Mouse (Mus musculus) embryo, embryonic 11 days (tissue): Measurements from ENCODE around the gene Gm3336.
A peak's percentile ranks its signal among the peaks of the same experiment; 100 is the strongest.

Experiments
- DNase-seq: peaks from one replicate; pipeline ENCODE4 v3.0.0-alpha.2; 2015

The Gm3336 gene

DNA sequence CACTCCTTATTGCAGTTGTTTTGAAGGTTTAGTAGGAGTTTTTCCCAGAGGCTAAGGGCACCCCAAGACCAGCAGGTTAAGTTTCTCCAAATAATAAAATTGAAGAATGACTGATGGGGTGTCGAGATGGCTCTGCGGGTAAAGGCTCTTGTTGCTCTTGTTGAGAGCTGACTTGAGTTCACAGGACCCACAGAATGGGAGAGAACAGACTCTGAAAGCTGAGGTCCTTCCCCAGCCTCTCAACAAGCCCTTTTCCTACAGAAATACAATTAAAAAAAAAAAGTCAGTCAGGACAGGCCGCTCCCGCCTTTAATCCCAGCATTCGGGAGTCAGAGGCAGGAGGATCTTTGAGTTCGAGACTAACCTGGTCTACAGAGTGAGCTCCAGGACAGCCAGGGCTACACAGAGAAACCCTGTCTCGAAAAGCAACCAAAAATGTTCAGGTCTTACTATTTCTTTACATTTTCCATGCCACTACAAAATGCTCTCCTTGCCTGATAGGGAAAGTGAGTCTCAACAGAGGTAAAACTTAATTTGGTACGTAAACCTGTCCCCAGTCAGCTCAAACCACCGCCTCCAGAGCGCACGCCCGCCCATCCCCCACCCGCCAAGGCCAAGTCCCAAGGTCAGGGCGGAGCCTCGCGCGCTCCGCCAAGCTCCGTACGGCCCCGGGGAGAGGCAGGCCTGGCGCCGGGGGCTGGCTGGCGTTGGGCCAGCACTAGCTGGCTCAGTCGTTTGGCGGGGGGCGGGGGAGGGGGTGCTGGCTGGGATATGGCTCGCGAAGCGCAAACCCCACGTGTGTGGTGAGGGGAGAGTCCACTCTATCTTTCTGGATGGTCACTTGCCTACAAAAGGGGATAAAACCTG, 22.1 kb upstream of the Gm3336 start:
- DNase-seq = peak; percentile 93

DNA sequence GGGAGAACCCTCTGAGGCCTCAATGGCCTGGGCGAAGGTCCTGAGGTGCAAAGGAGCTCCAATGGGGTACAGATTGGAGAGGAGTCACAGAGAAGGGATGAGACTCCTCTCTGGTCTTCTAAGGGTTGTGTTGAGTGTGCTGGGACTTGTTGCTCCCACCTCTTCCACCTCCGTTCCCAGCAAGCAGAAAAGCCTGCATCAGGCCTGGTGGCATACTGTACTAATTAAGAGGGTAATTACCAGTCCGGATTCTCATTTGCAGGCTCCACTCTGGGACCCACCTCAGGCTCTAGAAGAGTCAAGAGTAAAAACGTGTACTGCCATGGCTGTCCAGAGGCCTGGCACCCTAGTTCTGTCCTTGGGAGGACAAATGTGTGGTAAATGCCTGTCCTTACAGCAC, 21.4 kb upstream of the Gm3336 start:
- DNase-seq = no peak

DNA sequence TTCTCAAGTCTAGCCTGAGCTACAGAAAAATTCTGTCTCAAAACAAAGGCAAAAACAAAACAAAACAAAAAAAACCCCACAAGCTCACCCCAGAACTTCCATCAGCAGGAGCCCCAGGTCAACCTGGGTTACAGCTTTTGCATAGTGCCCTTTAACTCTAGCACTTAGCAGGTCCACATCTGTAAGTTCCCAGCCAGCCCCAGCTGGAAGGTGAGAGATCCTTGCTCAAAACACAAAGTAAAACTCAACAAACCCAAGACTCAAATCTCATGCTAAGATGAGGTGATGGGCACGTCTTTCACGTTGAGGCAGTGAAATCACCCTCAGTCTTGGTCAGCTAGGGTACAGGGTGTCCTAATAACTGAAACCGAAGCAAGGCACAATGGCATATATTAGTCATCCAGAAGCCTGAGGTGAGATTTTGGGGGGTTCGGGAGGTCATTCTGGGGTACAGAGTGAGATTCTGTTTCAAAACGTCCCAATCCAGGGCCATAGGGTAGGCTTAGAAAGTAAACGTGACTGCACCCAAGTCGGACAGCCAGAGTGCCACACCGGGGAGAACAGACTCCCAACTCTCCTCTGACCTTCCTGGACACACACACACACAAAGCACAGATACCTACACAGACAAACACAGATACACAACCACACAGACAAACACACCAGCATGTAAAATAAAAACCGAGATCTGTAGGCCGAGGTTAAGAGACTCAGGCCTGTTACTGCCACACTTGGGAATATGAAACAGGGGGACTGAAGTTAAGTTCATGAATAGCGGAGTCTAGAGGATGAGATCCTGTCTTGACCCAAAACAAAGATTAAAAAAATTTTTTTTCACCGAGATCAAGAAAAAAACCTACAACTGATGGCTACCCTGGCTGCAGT, 20.7 kb upstream of the Gm3336 start:
- no peak for DNase-seq

DNA sequence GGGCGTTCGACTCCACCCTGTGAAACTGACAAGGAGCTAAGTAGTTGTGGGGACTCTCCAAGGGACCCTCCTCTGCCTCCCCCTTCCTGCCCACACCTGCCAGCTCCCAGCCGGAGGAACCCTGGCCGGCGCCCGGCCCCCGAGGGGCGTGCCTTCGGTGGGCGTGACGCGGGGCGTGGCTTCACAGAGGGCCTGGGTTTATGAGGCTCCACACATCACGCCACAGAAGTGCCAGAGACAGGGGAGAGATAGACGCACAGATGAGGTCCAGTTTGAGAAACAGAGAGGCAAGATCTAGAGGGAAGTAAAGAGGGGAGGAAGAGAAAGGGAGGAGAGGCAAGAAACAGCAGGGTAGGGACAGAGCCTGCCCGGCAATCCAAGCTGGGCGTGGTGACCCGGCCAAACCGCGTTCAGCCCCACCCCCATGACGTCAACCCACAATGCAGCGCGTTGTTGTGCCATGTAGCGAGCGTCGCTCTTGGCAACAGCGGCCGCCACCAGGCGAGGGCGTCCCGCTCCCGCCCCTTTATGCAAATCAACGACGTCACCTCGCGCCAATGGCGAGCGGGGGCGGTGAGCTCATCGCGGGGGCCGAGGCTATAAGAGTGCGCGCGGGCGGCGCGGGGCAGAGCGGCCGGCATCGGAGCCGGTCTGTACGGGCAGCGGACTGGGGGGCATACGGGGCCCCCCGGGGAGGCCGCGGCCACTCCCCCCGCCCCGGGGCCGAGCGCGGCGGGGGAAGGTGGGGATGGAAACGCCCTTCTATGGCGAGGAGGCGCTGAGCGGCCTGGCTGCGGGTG, 19.8 kb upstream of the Gm3336 start, which contains the start of gene Jund:
Gene Jund (plus strand): TSS at position 640 of the 800 bp plus-strand sequence.
- peak; percentile 100 for DNase-seq

DNA sequence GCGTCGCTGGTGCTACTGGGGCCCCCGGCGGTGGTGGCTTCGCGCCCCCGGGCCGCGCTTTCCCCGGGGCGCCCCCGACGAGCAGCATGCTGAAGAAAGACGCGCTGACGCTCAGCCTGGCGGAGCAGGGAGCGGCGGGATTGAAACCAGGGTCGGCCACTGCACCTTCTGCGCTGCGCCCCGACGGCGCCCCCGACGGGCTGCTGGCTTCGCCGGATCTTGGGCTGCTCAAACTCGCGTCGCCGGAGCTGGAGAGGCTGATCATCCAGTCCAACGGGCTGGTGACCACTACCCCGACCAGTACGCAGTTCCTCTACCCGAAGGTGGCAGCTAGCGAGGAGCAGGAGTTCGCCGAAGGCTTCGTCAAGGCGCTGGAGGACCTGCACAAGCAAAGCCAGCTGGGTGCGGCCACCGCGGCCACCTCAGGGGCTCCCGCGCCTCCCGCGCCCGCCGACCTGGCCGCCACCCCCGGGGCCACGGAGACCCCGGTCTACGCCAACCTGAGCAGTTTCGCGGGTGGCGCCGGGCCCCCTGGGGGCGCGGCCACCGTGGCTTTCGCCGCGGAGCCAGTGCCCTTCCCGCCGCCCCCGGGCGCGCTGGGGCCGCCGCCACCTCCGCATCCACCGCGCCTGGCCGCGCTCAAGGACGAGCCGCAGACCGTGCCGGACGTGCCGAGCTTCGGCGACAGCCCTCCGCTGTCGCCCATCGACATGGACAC, 19.1 kb upstream of the Gm3336 start:
- DNase-seq = no peak

DNA sequence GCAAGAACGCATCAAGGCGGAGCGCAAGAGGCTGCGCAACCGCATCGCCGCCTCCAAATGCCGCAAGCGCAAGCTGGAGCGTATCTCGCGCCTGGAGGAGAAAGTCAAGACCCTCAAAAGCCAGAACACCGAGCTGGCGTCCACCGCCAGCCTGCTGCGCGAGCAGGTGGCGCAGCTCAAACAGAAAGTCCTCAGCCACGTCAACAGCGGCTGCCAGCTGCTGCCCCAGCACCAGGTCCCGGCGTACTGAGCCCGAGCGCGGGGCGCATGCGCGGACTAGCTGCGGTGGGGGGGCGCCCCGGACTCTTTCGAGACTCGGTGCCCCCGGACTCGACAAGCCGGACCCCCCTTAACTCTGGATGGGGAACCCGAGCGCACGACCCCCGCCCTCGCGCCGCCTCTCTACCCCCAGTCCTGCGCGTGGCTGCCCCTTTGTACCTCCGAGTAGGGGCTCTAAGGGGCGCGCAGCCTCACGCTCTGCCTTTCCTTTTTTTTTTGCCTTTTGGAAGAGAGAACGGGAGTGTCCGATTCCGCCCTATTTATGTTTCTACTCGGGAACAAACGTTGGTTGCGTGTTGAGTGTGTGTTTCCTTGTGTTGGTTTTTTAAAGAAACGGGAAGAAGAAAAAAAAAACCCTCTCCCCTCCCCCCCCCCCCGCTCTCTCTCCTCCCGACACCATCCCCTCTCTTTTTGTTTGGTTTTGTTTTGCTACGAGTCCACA, 18.3 kb upstream of the Gm3336 start:
- peak; percentile 88 for DNase-seq

DNA sequence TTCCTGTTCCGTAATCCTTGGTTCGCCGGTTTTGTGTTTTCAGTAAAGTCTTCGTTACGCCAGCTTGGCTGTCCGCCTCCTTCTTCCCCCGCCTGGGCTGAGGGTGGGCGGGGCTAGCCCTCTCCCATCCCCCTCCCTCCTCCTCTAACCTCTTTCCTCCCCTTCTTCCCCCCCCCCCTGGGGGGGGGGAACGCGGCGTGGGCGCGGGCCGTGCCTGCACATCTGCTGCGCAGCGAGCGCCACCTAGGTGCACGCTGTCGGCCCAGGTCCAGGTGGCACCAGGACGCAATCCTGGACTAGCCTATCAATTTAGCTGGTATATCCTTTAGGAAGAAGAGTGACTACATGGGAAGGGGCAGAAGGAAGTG, 17.8 kb upstream of the Gm3336 start:
- DNase-seq = peak; percentile 96

DNA sequence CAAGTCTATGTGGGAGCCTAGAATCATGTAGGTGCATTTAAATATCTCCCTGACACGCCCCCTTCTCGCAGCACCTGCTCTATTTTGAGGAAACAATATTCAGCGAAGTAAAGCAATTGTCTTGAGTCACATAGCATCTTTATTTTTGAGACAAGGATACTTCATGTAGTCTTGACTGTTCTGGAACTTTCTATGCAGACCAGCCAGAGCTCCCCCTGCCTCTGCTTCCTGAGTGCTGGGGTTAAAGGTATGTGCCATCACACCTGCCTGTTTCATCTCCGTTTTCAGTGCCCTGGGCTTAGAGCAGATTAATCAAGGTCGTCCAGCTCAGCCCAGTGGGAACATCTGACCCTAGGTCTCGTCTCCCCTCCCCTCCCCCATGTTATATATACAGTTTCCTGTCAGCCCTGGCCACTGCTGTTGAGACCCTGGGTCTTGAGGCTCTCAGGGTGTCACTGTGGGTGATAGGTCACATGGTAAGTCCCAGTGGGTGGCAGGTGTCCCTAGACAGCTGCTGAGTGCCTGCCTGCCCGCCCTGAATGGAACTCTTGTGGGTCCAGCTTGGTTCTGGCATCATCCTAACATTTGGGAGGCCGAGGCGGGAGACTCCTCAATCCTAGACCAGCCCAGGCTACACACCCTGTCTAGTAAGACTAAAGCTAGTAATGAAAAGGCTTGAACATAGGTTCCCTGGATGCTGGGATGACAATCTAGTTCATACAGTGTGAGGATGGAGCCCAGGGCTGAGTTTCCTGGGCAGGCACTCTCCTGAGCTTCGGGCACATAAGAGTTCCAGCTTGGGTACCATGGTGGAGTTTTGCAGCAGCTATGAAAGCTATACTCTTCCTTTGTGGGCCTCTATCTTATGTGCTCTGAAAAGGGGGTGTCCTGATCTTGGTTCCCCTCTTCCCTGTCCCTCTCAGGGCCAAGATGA, 17.0 kb upstream of the Gm3336 start:
- no peak for DNase-seq

DNA sequence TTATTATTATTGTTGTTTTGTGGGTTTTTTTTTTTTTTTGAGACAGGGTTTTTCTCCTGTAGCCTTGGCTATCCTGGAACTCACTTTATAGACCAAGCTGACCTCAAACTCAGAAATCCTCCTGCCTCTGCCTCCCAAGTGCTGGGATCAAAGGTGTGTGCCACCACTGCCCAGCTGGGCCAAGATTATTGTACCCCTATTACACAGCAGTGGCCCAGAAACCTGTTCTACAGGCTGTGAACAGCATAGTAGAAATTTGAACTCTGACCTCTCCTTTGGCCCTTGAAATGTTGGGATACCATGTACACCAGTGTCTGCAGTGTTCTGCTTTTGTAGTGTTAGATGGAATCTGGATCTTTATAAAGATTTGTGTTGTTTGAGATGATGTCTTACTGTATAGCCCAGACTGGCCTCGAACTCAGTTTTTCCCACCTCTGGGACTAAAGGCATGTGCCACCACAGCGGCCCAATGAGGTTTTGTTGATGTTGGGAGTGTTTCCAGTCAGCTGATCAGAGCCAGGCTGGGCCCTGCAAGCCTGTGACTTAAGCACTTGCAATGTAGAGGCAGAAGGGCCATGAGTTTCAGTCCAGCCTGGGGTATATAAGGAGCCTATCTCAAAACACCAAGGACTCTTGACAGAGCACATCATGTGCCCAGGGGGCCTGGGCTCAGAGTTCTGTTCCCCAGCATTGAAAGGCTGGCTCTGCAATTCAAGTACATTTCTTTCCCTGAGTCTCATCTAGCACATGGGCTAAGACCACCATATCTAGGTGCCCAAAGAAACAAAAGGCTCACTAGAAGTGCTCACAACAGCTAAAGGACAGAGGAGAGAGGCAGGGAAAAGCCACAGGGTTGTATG, 16.1 kb upstream of the Gm3336 start:
- no peak for DNase-seq

DNA sequence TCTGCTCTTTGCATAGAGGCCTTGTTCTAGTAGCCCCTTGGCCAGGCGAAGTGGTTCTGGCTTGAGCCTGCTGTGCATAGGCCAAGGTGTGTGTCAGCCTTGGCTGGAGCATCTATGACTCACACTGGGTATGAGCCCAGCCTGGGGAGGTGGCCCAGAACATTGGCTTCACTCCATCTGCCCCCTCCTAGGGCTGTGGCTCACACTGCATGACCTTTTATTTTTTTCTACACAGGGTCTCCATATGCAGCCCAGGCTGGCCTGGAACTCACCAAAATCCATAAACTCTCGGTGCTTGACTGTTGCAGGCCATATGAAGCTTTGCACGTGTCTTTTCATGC, 15.5 kb upstream of the Gm3336 start:
- no peak for DNase-seq

DNA sequence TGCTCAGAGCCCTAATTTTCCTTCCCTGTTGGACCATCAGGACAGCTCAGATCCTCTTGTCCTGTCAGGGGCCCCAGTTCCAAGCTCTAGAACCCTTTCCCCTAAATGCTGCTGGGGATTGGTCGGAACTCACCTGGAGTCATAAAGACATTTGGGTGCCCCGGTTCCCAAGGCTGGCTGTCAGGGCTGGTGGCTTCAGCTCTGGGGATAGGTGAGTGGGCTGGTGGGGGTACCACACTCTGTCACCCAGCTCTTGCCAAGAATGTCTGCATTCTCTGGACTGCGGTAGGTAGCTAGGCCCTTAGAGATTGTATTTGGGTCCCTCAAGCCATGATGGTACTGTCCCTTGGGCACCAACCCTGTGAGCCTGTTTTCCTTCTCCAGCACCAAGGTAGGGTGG, 15.1 kb upstream of the Gm3336 start, which contains the start of gene Iqcn:
Gene Iqcn (plus strand): TSS at position 171 of the 400 bp plus-strand sequence.
- DNase-seq = no peak

DNA sequence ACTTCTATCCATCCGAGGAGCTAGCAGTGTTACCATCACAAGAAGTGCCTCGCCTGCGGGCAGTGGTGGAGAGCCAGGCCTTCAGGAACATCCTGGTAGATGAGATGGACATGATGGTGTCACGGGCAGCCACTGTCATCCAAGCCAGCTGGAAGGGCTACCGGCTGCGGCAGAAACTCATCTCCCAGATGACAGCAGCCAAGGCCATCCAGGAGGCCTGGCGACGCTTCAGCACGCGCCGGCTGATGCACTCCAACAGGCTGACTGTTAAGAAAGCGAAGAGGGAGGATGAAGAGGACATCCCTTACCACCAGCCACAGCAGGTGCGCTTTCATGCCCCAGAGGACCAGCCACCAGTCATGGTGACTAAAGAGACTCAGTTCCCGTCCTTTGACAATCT, 10.1 kb upstream of the Gm3336 start:
- DNase-seq = no peak

DNA sequence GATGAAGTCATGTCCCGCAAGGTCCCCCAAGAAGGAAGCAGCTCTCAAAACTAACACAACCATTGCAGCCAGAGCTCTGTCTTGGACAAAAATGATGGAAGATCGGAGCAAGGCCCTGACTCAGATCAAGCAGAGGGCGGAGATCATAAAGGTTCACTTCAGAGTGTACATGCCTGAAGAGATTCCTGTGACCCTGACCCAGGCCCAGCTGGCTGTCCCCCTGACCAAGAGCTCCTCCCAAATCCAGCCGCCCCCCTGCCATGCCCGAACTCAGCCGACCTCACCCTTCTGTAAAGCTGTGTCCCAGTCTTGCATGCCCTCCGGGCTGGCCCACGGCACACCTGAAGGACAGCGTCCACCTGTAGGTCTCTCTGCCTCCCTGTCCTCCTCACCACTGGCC, 8.5 kb upstream of the Gm3336 start:
- no peak for DNase-seq

DNA sequence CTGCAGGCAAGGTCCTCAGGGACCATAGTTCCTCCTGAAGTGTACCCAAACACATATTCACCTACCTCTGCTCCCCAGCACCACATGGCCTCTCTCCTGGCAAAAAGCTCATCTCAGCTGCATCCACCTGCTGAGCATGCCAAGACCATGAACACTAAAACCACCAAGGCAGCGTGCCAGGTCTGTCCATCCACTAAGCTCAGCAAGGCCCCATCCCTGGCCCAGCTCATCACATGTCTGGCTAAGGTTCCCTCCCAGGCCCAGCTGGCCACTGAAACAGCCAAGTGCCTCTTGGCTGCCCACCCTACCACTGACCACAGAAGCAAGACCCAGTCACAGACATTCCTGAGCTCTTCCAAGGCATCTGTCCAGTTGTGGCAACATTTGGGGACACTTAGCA, 8.0 kb upstream of the Gm3336 start:
- no peak for DNase-seq

DNA sequence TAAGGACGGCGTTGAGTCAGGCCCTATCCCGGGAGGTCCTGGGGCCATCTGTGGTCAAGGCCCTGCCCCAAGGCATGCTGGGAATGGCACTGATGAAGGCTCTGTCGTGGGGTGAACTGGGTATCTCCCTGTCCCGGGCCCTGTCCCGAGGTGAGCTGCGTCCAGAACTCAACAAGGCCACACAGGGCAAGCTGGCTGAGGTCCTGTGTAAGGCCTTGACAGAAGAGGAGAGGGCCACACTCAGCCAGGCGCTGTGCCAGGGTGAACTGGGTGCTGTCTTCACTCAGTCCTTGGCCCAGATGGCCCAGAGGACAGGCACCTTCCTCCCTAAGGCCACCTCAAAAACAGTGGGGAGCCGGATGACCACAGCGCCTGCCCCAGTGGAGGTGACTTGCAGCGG, 7.3 kb upstream of the Gm3336 start:
- no peak for DNase-seq

DNA sequence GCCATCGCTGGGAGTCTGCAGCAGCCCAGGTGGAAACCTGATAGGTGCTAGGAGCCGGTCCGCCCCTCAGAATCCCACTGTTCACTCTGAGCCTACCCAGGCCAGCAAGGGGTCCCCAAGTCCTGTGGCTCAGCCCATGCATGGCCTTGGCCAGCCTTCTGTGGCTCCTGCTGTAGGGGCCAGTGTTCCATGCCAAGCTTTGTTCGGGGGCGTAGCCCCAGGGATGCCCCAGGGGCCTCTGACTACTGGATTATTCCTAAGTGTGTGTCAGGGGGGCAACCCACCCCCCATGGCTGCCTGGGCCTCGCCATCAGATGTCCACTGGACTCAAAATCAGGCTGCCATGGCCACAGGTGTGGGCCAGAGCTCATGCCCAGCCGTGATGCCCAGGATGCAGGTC, 4.4 kb upstream of the Gm3336 start:
- DNase-seq = no peak

DNA sequence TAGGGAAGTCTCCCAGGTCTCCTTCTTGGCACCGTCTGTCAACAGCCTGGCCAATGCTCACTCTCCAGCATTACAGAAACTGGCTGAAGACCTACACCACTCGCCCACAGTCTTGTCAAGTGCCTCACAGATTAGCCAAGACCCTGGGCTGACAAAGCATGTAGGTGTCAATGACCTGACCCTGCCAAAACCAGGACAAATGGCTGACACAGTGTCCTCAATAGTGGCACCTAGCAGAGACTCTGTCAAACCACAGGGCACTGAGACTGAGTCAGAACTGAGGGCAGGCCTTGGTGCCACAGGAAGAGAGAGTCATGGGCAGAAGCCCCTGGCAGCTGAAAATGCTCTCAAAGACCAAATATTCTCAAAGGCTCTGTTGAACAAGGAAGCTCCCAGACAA, 3.3 kb upstream of the Gm3336 start:
- no peak for DNase-seq

DNA sequence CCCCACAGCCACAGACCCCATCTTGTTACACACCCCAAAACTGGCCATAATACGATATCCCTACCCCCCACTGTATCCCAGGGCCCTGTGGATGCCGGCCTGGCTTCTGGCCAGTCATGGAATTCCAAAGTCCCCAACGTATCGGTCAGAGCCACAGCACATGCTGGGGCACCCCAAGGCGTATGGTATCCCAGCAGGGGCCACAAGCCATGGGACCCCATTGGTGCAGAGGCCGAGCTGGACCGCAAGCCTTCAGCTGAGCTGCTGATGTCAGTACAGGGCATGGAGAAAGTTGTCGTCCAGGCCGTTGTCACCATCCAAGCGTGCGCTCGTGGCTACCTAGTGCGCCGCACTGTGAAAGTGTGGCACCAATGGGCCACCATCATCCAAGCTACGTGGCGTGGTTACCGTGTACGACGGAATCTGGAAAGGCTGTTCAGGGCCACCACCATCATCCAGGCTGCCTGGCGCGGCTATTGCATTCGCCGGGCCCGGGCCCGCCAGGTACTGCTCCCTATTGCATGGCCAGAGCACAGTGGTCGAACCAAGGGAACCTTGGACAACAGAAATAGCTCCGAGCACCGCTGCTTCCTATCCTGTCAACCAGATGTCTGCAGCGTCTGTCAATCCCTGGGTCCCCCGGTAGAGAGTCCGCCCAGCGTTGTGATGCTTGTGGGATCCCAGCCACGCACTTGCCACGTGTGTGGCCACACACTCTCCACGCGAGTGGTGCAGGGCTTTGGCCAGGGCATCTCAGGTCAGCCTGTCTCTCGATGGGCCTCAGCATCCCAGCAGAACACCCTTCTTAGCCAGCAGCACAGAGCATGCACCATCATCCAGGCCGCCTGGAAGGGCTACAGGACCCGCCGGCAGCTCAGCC, 1.6 kb upstream of the Gm3336 start:
- DNase-seq = no peak
